Mouse (Mus musculus): ENCODE data around the gene Lpar1. TPM values are rescaled to one million over a fixed set of nuclear protein-coding genes. Genes with fewer than 3 reads are reported as not detected.

Lpar1 gene
- polyA plus RNA-seq, 1 experiment from 2014 or later = 115 TPM

- H3K4me1 ChIP-seq (ENCODE audit: control insufficient read depth, insufficient read depth, low read length) = peaks cover 7% of the 10 kb centered on the region; the same call in 1 of the 2 replicates
- no peak for ATAC-seq (ENCODE audit: low read depth)
- no peak overlapping the region for H3K9ac ChIP-seq (ENCODE audit: low read depth, low read length)
- peak; percentile 41 for DNase-seq (ENCODE audit: low spot score)
- H3K9me3 ChIP-seq (ENCODE audit: control insufficient read depth, low read length) = 0 out of 2 replicates have a peak, but pooled peaks cover 3% of the 10 kb centered on the region
- H3K4me2 ChIP-seq (ENCODE audit: low read depth, low read length) = no peak overlapping the region
- 66% methylated on average over 13 of the region's 13 CpGs for WGBS
- H3K4me3 ChIP-seq (ENCODE audit: low read depth, low read length) = no peak overlapping the region
- no peaks in the 10 kb centered on the region for H3K27me3 ChIP-seq (replicated peaks; ENCODE audit: control insufficient read depth, insufficient read depth, low read length)
- no peak overlapping the region; the same call in 1 of the 2 replicates for H3K27ac ChIP-seq (replicated peaks; ENCODE audit: low read depth, low read length)
- no peaks in the 10 kb centered on the region for H3K36me3 ChIP-seq (ENCODE audit: control insufficient read depth, insufficient read depth, low read length)
Observed at GRCm38 (mm10) chr4:58413188-58414185, 140.2 kb downstream of the Lpar1 start.

- no peak overlapping the region for H3K9ac ChIP-seq (ENCODE audit: low read depth, low read length)
- H3K9me3 ChIP-seq (ENCODE audit: control insufficient read depth, low read length) = 0 out of 2 replicates have a peak, but pooled peaks cover 2% of the 10 kb centered on the region
- H3K4me3 ChIP-seq (ENCODE audit: low read depth, low read length) = no peak overlapping the region
- no peaks in the 10 kb centered on the region for H3K27me3 ChIP-seq (replicated peaks; ENCODE audit: control insufficient read depth, insufficient read depth, low read length)
- no peak overlapping the region for H3K27ac ChIP-seq (replicated peaks; ENCODE audit: low read depth, low read length)
- peak; percentile 42 for DNase-seq (ENCODE audit: low spot score)
- H3K4me2 ChIP-seq (ENCODE audit: low read depth, low read length) = no peak overlapping the region
- ATAC-seq (ENCODE audit: low read depth) = no peak
- no peaks in the 10 kb centered on the region for H3K36me3 ChIP-seq (ENCODE audit: control insufficient read depth, insufficient read depth, low read length)
- WGBS = 75% methylated on average over 4 of the region's 4 CpGs
- H3K4me1 ChIP-seq (ENCODE audit: control insufficient read depth, insufficient read depth, low read length) = no peaks in the 10 kb centered on the region
Observed at GRCm38 (mm10) chr4:58401973-58402501, 151.7 kb downstream of the Lpar1 start.

- WGBS = 58% methylated on average over 12 of the region's 12 CpGs
- H3K36me3 ChIP-seq (ENCODE audit: control insufficient read depth, insufficient read depth, low read length) = no peaks in the 10 kb centered on the region
- H3K9ac ChIP-seq (ENCODE audit: low read depth, low read length) = no peak overlapping the region
- no peaks in the 10 kb centered on the region for H3K4me1 ChIP-seq (ENCODE audit: control insufficient read depth, insufficient read depth, low read length)
- DNase-seq (ENCODE audit: low spot score) (peak; percentile 91), ATAC-seq (ENCODE audit: low read depth) (peak; percentile 47; the same call in 1 of the 2 replicates)
- H3K4me3 ChIP-seq (ENCODE audit: low read depth, low read length) = no peak overlapping the region
- H3K4me2 ChIP-seq (ENCODE audit: low read depth, low read length) = no peak overlapping the region
- 0 out of 2 replicates have a peak, but pooled peaks cover 2% of the 10 kb centered on the region for H3K9me3 ChIP-seq (ENCODE audit: control insufficient read depth, low read length)
- no peaks in the 10 kb centered on the region for H3K27me3 ChIP-seq (replicated peaks; ENCODE audit: control insufficient read depth, insufficient read depth, low read length)
- H3K27ac ChIP-seq (replicated peaks; ENCODE audit: low read depth, low read length) = peak overlapping the region; percentile 8; the same call in 1 of the 2 replicates
Observed at GRCm38 (mm10) chr4:58400861-58401341, 152.8 kb downstream of the Lpar1 start.

Small RNA genes lying within 50 kb of the gene (microRNA-seq; reads per million reads assigned to microRNA genes)
- 2.7 reads per million, percentile 13 among the genes with 10 or more reads in this experiment for gene Mir3095 (ENCODE audit: borderline number of aligned reads)

Other genes with a start within 250 kb of the Lpar1 start
- 0.21 TPM in 1 of 2 replicates, not detected in the other for gene Olfr267, start 233.8 kb upstream of the Lpar1 start, polyA plus RNA-seq (2014; fragmentation: Nextera tagmentation; extraction: Ambion mirVana)

Data from embryonic facial prominence, embryonic 14.5 days (tissue).